10 mouse cellular contexts compared by ENCODE assay signal in the genomic region with DNA sequence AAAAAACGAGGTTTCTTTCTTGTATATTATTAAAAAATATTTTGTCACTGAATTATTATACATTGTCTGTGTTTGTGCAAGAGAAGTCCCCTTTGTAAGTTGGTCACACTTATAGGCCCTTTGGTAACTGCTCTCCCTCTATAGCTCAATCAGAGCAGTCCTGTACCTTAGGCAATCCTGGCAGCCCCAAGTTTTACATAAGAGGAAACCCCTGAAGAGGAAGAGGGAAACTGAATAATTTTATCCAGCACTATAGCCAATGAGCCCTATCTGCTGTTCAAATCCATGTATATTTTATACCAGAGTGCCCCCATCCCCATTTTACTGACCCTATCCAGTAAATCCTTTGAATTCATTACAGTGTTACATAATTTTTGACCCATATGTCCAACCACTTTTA. TPM values are rescaled to one million over a fixed set of nuclear protein-coding genes. Genes with fewer than 3 reads are reported as not detected.
DNase-seq lines count a peak whose midpoint lies in the region; ATAC-seq and TF ChIP-seq lines count a peak whose summit lies in the region.
"Had no signal": no experiment of that assay in that cellular context is flagged by ENCODE, and none has a peak within 500 bp of the region (broad histone marks: within the 10 kb centered on the region; RNA-seq: fewer than 3 reads in every experiment).

No protein-coding gene starts in this region.

- peaks cover 30% of the 10 kb centered on the region for H3K4me1 ChIP-seq in kidney, embryonic 16.5 days (ENCODE audit: insufficient read depth, low read length)
- H3K4me1 ChIP-seq in embryonic facial prominence, embryonic 10.5 days = peaks cover 29% of the 10 kb centered on the region
- peaks cover 11% of the 10 kb centered on the region; the same call in 1 of the 2 replicates for H3K4me1 ChIP-seq in forebrain, postnatal 0 days (ENCODE audit: insufficient read depth)
- peaks cover 15% of the 10 kb centered on the region for H3K4me1 ChIP-seq in midbrain, embryonic 11.5 days (ENCODE audit: control insufficient read depth, insufficient read depth, low read length)

- peak overlapping the region; percentile 15; the same call in 1 of the 2 replicates for H3K4me3 ChIP-seq in kidney, embryonic 16.5 days (ENCODE audit: low read length)
- peak overlapping the region; percentile 81 for H3K4me3 ChIP-seq in embryonic facial prominence, embryonic 10.5 days
- no peak overlapping the region; the same call in 1 of the 2 replicates for H3K4me3 ChIP-seq in forebrain, postnatal 0 days (ENCODE audit: low read depth, low read length)
- peak overlapping the region; percentile 20 for H3K4me3 ChIP-seq in midbrain, embryonic 11.5 days (ENCODE audit: low read depth, low read length)

- H3K27ac ChIP-seq in kidney, embryonic 16.5 days (ENCODE audit: low read length) = no peak overlapping the region
- no peak overlapping the region for H3K27ac ChIP-seq in embryonic facial prominence, embryonic 10.5 days (replicated peaks)
- H3K27ac ChIP-seq in forebrain, postnatal 0 days (ENCODE audit: low read depth, low read length) = no peak overlapping the region
- H3K27ac ChIP-seq in midbrain, embryonic 11.5 days (ENCODE audit: low read depth, low read length) = peak overlapping the region; percentile 30; the same call in 1 of the 2 replicates

- H3K4me2 ChIP-seq in kidney, embryonic 16.5 days (replicated peaks; ENCODE audit: low read depth, low read length) = peak overlapping the region; percentile 42
- H3K4me2 ChIP-seq in forebrain, postnatal 0 days (ENCODE audit: low read depth) = peak overlapping the region; percentile 29
- peak overlapping the region; percentile 52 for H3K4me2 ChIP-seq in midbrain, embryonic 11.5 days

- no peak for ATAC-seq in kidney, embryonic 16.5 days (ENCODE audit: low FRiP score, low TSS enrichment)
- no peak for ATAC-seq in forebrain, postnatal 0 days
- no peak for ATAC-seq in midbrain, embryonic 11.5 days (ENCODE audit: low FRiP score)

- no peak for TF ChIP-seq CTCF in forebrain, postnatal 0 days (IDR thresholded peaks at IDR 0.05; ENCODE audit: low read depth)

- DNase-seq in kidney, postnatal 36 days = no peak
- no peak for DNase-seq in embryonic facial prominence, embryonic 10.5 days (ENCODE audit: low spot score)
- DNase-seq in forebrain, postnatal 0 days = no peak
- no peak for DNase-seq in midbrain, embryonic 11.5 days (ENCODE audit: low spot score, missing footprints)
- DNase-seq in thymus, postnatal 25 days = no peak
- no peak for DNase-seq in ovary, postnatal 14 days (ENCODE audit: low spot score)
- DNase-seq in testis, postnatal 14 days (ENCODE audit: low spot score) = no peak
- DNase-seq: kidney, postnatal 10 days had no signal

- no peaks in the 10 kb centered on the region for H3K36me3 ChIP-seq in kidney, embryonic 16.5 days (ENCODE audit: insufficient read depth, low read length)
- H3K36me3 ChIP-seq in embryonic facial prominence, embryonic 10.5 days (replicated peaks) = peaks cover 10% of the 10 kb centered on the region
- H3K36me3 ChIP-seq in forebrain, postnatal 0 days (ENCODE audit: insufficient read depth) = no peaks in the 10 kb centered on the region
- H3K36me3 ChIP-seq in midbrain, embryonic 11.5 days (ENCODE audit: control insufficient read depth, insufficient read depth, low read length) = 0 out of 2 replicates have a peak, but pooled peaks cover 2% of the 10 kb centered on the region
- H3K36me3 ChIP-seq: G1E had no signal

- no peaks in the 10 kb centered on the region for H3K9me3 ChIP-seq in kidney, embryonic 16.5 days (ENCODE audit: low read length)
- H3K9me3 ChIP-seq in embryonic facial prominence, embryonic 10.5 days = 0 out of 2 replicates have a peak, but pooled peaks cover 5% of the 10 kb centered on the region
- no peaks in the 10 kb centered on the region for H3K9me3 ChIP-seq in forebrain, postnatal 0 days (ENCODE audit: low read length)
- no peaks in the 10 kb centered on the region; the same call in 1 of the 2 replicates for H3K9me3 ChIP-seq in midbrain, embryonic 11.5 days (ENCODE audit: control insufficient read depth, low read length)
- H3K9me3 ChIP-seq: G1E had no signal

- H3K9ac ChIP-seq in kidney, embryonic 16.5 days (replicated peaks; ENCODE audit: low read length) = no peak overlapping the region
- no peak overlapping the region for H3K9ac ChIP-seq in forebrain, postnatal 0 days
- peak overlapping the region; percentile 51 for H3K9ac ChIP-seq in midbrain, embryonic 11.5 days (ENCODE audit: low read length)

- 52% methylated on average over 1 of the region's 1 CpGs for WGBS in kidney, embryonic 16.5 days
- 32% methylated on average over 1 of the region's 1 CpGs for WGBS in embryonic facial prominence, embryonic 10.5 days
- WGBS in forebrain, postnatal 0 days = 7% methylated on average over 1 of the region's 1 CpGs
- 7% methylated on average over 1 of the region's 1 CpGs for WGBS in midbrain, embryonic 11.5 days

- no peaks in the 10 kb centered on the region for H3K27me3 ChIP-seq in kidney, embryonic 16.5 days (ENCODE audit: insufficient read depth, low read length)
- H3K27me3 ChIP-seq in embryonic facial prominence, embryonic 10.5 days (replicated peaks; ENCODE audit: low read depth, poor library complexity, severe bottlenecking) = no peaks in the 10 kb centered on the region
- no peaks in the 10 kb centered on the region for H3K27me3 ChIP-seq in forebrain, postnatal 0 days (ENCODE audit: insufficient read depth, low read length)
- H3K27me3 ChIP-seq in midbrain, embryonic 11.5 days (ENCODE audit: control insufficient read depth, insufficient read depth, low read length) = no peaks in the 10 kb centered on the region

RNA-seq across cellular contexts. Expression of gene Qk, which starts 1.4 kb away (rescaled TPM):
- 22.5 and 30.5 TPM in 2 replicates for polyA plus RNA-seq in kidney, embryonic 16.5 days (2015; fragmentation: Nextera tagmentation; extraction: Ambion mirVana)
- 33.3 and 33.5 TPM in 2 replicates for polyA plus RNA-seq in embryonic facial prominence, embryonic 10.5 days (2016; fragmentation: Nextera tagmentation; extraction: Ambion mirVana)
- total RNA-seq in forebrain, postnatal 0 days (2014; rRNA removed) = 203 and 225 TPM in 2 replicates
- polyA plus RNA-seq in forebrain, postnatal 0 days (2015; fragmentation: Nextera tagmentation; extraction: Ambion mirVana) = 27.0 and 43.0 TPM in 2 replicates
- 63.2 and 73.7 TPM in 2 replicates for polyA plus RNA-seq in midbrain, embryonic 11.5 days (2014; fragmentation: Nextera tagmentation; extraction: Ambion mirVana)
